Mouse (Mus musculus): ENCODE results near the gene Pcna. TPM values are rescaled to one million over a fixed set of nuclear protein-coding genes. Genes with fewer than 3 reads are reported as not detected.
"Not testable (repeated sequence)": the region's sequence is repeated elsewhere in the genome, so short reads cannot be mapped to it uniquely, and the experiment has no call there.

Gene Pcna
- total RNA-seq, 2 experiments from 2014 or later = 606 to 782 TPM

DNA sequence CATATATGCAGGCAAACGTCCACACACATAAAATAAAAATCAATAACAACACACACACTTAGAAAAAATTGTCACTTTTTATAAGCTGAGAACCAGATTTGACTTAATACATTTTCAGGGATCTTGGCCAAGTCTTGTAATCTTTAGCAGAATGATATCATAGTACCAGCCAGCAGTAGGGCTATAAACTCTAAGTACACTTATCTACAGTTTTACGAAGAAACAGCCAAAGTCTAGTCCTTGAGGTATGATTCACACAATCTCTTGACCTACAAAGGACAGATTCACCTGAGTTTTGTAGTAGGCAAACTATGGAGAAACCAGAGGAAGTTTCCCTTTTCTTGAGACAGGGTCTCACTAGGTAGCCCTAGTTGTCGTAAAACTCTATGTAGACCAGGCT, 13.7 kb downstream of the Pcna start:
- ATAC-seq (replicated peaks; ENCODE audit: poor library complexity) = not testable (repeated sequence)

DNA sequence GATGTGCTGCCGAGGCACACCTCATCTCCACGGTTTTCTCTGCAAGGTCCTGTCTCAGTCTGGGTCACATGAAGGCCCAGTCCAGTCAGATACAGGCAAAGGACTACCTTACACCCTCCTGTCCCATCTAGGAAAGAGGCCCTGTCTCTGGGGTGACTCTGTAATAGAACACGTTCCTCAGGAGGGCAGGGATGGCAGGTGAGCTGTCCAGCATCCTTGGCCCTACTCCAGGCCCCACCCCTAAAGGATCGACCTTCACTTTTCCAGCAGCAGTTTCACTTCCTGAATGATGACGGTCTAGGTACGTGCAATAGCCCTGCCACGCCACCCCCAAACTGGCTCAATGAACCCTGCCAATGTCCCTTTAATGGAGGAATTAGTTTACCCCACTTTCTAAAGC, 17.1 kb downstream of the Pcna start:
- peak; percentile 36; the same call in 1 of the 2 replicates for ATAC-seq (replicated peaks; ENCODE audit: poor library complexity)

DNA sequence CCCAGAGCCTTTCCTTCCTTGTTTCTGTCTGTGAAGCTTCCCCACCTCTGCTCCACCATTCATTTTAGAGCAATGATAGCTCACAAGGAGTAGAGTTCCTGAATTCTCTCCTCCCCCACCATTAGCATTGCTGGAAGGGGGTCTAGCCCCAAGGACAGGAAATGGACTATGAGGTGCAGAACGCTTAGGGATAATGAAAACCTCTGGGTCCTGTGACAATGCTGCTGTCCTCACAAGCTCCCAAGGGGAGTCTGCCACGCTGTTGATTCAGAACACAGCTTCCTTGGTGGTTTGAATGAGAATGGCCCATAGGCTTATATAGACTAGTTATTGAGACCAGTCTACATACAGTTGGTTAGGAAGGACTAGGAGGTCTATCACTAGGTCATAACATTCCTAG, 17.8 kb downstream of the Pcna start:
- ATAC-seq (replicated peaks; ENCODE audit: poor library complexity) = no peak

DNA sequence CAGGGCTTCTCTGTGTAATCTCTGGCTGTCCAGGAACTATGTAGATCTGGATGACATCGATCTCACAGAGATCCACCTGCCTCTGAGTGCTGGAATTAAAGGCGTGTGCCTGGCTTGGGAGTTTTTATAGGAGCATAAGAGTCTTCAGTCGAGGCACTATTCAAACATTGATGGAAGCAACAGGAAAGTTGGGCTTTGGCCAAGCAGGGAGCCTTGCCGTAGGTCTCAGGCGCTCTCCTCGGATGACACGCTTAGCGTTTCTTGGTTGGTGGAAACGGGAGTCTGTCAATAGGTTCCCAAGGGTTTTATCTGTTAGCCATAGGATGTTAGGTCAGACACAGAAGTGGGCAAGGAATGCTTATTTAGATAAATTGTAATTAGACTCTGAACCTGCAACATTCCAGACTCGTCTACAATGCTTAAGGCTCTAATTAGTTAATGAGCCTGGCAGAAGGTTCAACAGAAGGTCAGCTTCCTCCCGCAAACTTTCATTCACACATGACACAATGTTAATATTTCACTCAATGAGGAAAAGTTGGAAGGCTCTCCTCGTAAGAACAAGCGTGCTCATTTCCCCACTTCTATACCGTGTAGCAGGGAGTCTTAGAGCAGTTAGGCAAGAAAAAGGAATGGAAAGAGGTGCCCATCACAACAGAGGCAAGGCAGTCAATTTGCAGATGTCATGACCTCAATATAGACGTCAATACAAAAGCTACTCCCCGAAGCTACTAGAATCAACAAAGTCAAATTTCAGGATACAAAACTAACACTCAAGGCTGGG, 18.9 kb downstream of the Pcna start:
- no peak for ATAC-seq (replicated peaks; ENCODE audit: poor library complexity)

DNA sequence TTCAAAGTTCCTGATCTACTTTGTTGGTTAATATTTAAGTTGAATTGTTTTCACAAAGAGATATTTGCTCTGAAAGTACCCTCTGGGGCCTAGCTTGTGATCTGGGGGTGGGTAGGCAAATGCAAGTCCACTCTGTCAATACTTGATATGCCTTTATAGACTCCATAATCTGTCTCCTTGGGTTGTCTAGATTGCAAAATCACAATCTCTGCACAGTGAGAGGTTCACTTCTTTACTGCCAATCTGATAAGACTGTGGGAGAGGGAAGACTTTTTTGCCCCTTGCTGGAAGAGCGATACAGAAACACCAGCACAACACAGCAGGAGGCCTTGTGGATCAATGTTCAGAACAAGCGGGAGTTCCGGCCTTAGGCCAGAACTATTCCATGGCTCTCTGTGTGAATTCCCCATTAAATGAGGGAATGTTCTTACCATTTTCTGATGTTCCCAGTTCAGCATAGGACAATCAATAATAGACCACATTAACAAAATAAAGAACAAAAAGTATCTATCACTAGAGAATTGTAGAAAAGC, 20.6 kb downstream of the Pcna start:
- ATAC-seq (replicated peaks; ENCODE audit: poor library complexity) = no peak

DNA sequence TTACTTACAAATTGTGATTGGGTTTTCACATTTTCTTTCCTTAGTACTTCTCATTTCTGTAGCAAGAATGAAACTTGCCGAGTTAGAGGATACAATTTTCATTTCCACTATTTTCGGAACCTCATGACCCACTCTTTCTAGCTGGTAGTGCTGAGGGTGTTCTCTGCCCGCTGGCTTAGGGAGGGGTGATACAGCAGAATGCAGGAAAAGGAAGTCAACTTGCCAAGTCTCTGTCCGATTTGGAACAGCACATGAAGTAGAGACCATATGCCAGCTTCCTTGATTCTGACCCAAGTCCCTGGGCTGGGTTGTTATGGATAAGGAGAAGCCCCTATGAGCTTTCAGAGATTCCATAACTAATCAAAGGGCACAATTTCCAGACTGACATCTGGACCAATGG, 28.8 kb downstream of the Pcna start:
- ATAC-seq (replicated peaks; ENCODE audit: poor library complexity) = 0 out of 2 replicates have a peak, but pooled peaks have one; percentile 44

DNA sequence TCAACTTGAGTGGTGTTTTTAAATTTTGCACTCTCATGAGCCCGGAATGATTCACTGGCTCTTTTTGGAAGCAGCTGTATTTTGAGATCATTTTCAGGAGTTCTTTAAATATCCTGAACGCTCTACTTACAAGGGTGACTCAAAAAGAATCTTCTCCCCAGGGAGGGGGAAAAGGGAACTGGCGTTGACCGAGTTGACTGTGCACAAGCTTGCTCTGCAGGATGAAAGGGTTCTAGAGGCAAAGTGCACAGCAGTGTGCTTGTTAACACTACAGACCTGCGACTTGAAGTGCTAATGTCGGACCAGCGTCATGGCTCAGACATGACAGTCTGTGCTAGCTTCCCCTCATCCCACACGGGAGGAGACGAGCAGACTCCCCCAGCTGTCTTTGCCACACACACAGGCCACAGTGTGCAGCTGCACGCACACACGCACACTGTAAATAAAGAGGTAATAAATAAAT, 31.5 kb downstream of the Pcna start:
- no peak for ATAC-seq (replicated peaks; ENCODE audit: poor library complexity)

DNA sequence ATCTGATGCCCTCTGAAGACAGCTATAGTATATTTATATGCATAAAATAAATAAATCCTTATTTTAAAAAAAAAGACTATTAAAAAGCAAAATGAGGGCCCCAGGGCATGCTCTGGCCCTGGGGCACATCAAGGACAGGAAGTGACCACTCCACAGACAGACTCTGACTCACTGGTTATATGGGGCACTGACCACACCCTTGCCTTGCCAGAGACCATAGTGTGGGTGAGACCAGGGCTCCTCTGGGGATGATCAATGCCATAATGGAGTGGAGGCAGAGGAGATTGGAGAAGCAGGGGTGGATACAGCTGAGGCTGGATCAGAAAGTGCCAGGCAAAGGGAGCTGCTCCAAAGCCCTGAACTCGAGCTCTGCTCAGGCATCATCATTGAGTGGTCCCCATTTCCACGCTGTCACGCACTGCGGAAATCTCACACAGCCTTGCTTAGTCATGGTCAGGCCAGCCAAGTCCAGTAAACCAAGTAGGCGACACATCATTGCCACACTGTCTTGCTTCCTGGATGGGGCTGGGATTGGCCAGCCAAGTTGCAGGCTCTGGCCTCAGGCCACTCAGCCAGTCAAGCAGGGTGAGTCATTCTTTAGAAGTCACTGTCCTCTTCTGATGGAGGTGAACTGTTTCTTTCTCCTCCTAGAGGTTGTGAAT, 41.0 kb downstream of the Pcna start:
- peak; percentile 48 for ATAC-seq (replicated peaks; ENCODE audit: poor library complexity)

DNA sequence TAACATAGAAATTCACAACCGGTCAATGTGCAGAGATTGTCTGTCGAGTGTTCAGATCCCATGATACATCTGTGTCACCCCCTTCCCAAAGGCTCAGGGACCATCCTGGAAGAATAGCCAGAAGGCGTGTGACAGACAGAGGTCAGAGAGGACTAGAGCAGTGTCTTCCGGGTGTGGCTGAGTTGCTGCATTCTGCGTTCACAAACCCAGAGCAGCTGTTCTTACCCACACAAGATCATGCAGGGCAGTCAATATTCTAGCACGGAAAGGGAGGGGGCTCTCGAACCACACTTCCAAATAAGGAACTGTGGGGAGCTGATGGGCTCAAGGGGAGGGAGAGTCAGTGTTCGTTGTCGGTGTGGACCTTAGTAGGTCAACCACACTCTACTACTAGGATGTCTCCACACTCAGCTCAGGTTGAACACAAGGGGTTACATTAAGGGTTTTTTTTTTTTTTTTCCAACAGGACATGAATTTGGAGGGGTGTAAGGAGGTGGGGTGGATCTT, 42.3 kb downstream of the Pcna start:
- no peak for ATAC-seq (replicated peaks; ENCODE audit: poor library complexity)

DNA sequence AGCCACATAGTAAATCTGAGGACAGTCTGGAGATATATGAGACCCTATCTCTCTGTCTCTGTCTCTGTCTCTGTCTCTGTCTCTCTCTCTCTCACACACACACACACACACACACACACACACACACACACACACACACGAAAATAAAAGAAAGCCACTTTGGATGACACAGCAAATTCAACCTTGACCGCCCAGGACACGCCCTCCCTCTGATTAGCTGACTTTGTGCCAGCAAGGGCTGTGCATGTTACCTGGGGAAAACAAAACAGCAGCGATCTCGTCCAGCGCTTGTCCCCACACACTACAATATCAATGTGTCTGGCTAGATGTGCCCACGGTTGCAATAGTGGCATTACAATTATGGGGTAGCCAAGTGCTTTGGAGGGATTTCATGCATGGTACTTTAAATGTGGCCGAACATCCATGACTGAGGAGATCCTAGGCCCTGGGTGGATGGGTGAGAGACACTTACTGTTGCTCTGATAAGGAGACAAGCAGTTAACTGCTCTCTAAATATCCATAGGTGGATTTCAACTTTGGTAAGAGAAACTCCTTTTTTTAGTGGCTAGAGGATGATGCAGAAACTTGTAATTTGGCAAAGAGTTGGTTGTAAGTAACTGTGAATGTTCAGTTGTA, 44.8 kb downstream of the Pcna start:
- ATAC-seq (replicated peaks; ENCODE audit: poor library complexity) = peak; percentile 63

DNA sequence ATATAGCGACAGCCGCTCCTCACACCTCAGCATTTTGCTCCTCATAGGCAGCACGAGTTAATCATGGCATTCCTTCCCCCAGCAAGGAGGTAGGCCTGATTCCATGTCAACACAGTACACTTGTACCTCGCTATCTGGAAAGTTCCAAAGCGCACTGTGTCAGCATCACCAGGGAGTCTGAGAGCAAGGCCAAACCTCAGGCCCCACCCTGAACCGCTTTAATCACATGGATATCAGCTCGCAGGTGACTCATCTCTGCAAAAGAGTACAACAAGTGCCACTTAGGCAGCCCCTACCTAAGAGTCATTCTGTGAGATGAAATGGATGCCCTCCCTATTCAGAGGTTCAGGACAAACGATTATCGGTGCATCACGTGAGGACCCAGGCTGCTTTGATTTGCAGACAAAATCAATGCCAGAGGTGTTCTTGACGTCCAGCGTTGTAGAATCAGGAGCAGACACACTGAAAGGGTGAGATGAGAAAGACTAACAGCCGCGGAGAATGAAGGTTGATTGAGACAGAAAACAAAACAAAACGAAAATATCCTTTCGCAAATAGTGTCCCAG, 46.7 kb downstream of the Pcna start:
- no peak for ATAC-seq (replicated peaks; ENCODE audit: poor library complexity)

DNA sequence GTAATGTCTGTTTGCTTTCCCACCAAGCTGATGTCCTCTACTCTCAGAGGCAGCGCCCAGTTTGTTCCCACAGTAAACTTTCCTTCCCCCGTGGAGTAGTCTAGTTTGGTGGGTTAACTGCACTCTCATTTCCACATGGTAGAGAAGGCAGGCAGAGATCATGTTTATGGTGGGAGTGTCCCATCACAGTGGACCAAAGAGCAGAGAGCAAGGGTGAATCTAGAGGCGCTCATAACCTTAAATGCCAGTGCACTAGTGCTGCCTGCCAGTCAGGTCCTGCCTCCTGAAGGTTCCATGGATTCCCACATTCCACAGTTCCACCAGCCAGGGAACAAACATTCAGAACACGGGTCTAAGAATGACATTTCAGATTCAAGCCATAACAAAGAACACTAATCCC, 47.6 kb downstream of the Pcna start:
- ATAC-seq (replicated peaks; ENCODE audit: poor library complexity) = no peak

DNA sequence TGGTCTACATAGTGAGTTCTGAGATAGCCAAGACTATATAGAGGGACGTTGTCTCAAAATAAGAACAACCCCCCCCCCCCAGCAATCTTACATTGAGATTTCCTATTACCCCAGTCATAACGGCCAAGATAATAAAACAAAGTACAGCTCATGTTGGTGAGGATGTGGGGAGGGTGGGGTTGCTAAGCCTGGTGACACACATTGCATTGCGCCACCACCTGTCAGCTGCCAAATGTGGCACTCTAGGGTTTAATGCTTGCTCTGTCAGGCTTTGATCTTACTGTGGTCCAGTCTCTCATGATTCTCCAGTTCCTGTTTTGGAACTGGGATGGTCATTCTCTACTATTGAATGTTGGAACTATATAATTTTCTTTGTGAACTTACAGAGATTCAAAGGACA, 49.3 kb downstream of the Pcna start:
- peak; percentile 98 for ATAC-seq (replicated peaks; ENCODE audit: poor library complexity)

DNA sequence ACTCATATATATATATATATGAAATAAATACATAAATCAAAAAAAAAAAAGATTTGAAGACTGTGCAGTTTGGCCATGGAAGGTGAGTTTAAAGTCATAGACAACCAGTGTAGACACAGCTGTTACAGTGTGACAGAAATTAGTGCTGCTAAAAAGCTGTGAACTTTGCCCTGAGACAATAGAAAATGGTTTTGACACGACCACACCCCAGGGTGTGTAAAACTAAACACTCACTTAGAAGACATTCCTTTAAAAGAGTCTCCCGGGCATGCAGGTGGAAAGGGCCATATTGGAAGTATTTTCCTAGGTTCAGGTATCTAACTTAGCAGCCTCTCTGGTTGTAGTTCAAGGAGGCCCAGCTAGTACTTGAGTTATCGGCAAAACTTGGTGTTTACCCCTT, 49.9 kb downstream of the Pcna start:
- ATAC-seq (replicated peaks; ENCODE audit: poor library complexity) = no peak

Other genes with a start within 250 kb of the Pcna start
- gene Rassf2, start 223.1 kb downstream of the Pcna start, total RNA-seq (2015) = 32.9 and 42.8 TPM in 2 replicates
- 65.5 and 71.5 TPM in 2 replicates for gene Rassf2, start 223.1 kb downstream of the Pcna start, total RNA-seq (2017)
- 5.4 and 6.7 TPM in 2 replicates for gene Slc23a2, start 108.2 kb downstream of the Pcna start, total RNA-seq (2015)
- gene Slc23a2, start 108.2 kb downstream of the Pcna start, total RNA-seq (2017) = 7.4 and 25.7 TPM in 2 replicates
- gene Tmem230, start 5.5 kb downstream of the Pcna start, total RNA-seq (2015) = 60.6 and 64.6 TPM in 2 replicates
- 17.2 and 23.0 TPM in 2 replicates for gene Tmem230, start 5.5 kb downstream of the Pcna start, total RNA-seq (2017)
- gene Cds2, start 9.8 kb upstream of the Pcna start, total RNA-seq (2015) = 6.9 and 9.3 TPM in 2 replicates
- gene Cds2, start 9.8 kb upstream of the Pcna start, total RNA-seq (2017) = 8.6 and 10.5 TPM in 2 replicates
- gene Prokr2, start 132.1 kb upstream of the Pcna start, total RNA-seq (2015) = not detected in 2 replicates
- not detected in 2 replicates for gene Prokr2, start 132.1 kb upstream of the Pcna start, total RNA-seq (2017)

All from megakaryocyte progenitor cell, adult 5-6 weeks (primary cell).